Mouse (Mus musculus) liver, adult 2 months (tissue): ENCODE results near the gene Ntf5.

Experiments used
- CTCF ChIP-seq: fragments of 200-500 bp; IDR thresholded peaks from 2 replicates; pipeline ENCODE4 v1.5.1; 2011; ENCODE audit warnings: low read depth, low read length, control low read depth
- POLR2A ChIP-seq: fragments of 200-500 bp; IDR thresholded peaks from 2 replicates; pipeline ENCODE4 v1.6.1; 2011; ENCODE audit warnings: low read length, control low read depth; ENCODE audit not compliant: insufficient read depth; ENCODE audit errors: extremely low read depth

DNA sequence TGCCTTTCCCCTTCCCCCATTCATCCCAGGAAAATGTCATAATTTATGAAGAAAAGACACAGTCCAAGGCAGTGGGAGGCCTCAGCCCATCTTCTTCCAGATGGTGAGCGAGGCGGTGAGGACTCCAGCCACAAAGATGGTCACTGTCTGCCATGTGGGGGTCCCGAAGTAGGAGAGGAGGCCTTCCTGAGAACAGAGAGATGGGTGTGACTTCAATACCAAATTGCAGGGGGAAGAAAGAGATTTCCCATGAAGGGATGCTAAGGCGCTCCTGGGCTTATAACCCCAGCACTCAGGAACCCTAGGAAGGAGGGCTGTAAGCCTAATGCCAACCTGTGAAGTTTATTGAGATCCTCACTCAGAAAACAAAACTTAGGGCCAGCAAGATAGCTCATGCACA is 48.3 kb downstream of the Ntf5 start:
- TF ChIP-seq CTCF = no peak
- TF ChIP-seq POLR2A = no peak
